Mouse (Mus musculus): ENCODE measurements around the gene Gm29427.

DNA sequence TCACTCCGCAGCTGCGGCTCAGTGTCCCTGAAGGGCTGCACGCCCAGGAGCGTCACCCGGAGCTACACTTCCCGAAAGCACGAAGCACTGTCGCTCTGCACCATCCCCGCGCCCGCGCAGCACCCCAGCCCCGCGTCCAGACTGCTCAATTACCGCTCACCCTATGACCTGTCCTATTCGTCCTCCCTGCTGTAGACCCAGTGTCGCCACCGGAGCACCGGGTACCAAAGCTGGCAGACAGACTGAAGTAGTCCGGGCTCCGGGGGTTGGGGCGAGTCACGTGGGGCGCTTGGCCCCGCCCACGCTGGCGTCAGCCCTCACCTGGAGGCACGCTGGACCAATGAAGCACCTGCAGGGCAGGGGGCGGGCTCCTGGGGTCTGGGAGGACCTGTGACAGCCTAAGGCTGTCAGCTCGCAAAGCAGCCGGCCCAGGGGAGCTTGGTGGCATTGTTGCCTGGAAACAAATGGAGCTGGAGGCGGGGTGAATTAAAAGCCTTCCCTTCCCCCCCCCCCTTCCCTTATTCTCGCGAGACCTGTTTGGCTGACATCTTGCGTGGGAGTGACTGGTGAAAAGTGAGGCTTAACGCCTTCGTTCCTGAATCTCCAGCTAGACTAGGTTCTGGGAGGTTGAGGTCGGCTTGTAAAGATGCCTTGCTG is at the start of gene Gm29427:
- TF ChIP-seq CTCF (IDR thresholded peaks at IDR 0.05; ENCODE audit: low read depth) (no peak), EP300 (IDR thresholded peaks at IDR 0.05; ENCODE audit: low read depth) (peak; percentile 46; the same call in 1 of the 2 replicates)

All from liver, embryonic 14.5 days (tissue).